Mouse (Mus musculus): ENCODE measurements around the gene Bex6. TPM values are rescaled to one million over a fixed set of nuclear protein-coding genes. Genes with fewer than 3 reads are reported as not detected.
"Not testable (repeated sequence)": the region's sequence is repeated elsewhere in the genome, so short reads cannot be mapped to it uniquely, and the experiment has no call there.

Gene Bex6
- total RNA-seq, 2 experiments from 2014 or later: not detected

- intact Hi-C loops (cut with DNase I): no loop called here
These were observed 8.4 kb upstream of the Bex6 start for GRCm38 (mm10) chr16:32171031-32171731.

GRCm38 (mm10) chr16:32173401-32173800 is 6.2 kb upstream of the Bex6 start:
- DNase-seq: no peak
- intact Hi-C loops (cut with DNase I): no loop called here

More at GRCm38 (mm10) chr16:32171031-32171731, 8.4 kb upstream of the Bex6 start:
- no peak for DNase-seq

- intact Hi-C loops (cut with DNase I): no loop called here
- DNase-seq: no peak
These were observed 5.2 kb upstream of the Bex6 start for GRCm38 (mm10) chr16:32174340-32175005.

GRCm38 (mm10) chr16:32175029-32175428 is 4.6 kb upstream of the Bex6 start:
- DNase-seq: no peak
- intact Hi-C loops (cut with DNase I): no loop called here

GRCm38 (mm10) chr16:32176896-32177686 is 2.5 kb upstream of the Bex6 start:
- intact Hi-C loops (cut with DNase I): no loop called here
- DNase-seq: peak; percentile 19 to 27

GRCm38 (mm10) chr16:32186056-32186455 is 6.4 kb downstream of the Bex6 start:
- intact Hi-C loops (cut with DNase I): no loop called here
- no peak for DNase-seq

- intact Hi-C loops (cut with DNase I): no loop called here
- peak; percentile 40 to 42 for DNase-seq
These were observed 9.5 kb downstream of the Bex6 start for GRCm38 (mm10) chr16:32189109-32189508.

GRCm38 (mm10) chr16:32190011-32190441 is 10.4 kb downstream of the Bex6 start:
- intact Hi-C loops (cut with DNase I): no loop called here

GRCm38 (mm10) chr16:32200256-32201003 is 20.8 kb downstream of the Bex6 start:
- DNase-seq: peak; percentile 32 to 33
- intact Hi-C loops (cut with DNase I): loop anchor here (5.0 kb wide), 3 partner anchors 38 to 83 kb away; partner anchors contain the start of genes Fbxo45 and Wdr53

More at GRCm38 (mm10) chr16:32190011-32190441, 10.4 kb downstream of the Bex6 start:
- DNase-seq: peak; percentile 19 to 21

GRCm38 (mm10) chr16:32201004-32201325 is 21.3 kb downstream of the Bex6 start:
- DNase-seq: no peak
- intact Hi-C loops (cut with DNase I): loop anchor here (5.0 kb wide), 3 partner anchors 39 to 84 kb away; partner anchors contain the start of genes Fbxo45 and Wdr53

- peak; percentile 74 to 79 for DNase-seq
- intact Hi-C loops (cut with DNase I): loop anchor here (5.0 kb wide), 3 partner anchors 40 to 85 kb away; partner anchors contain the start of genes Fbxo45 and Wdr53
These were observed 23.1 kb downstream of the Bex6 start for GRCm38 (mm10) chr16:32202681-32203080.

GRCm38 (mm10) chr16:32204902-32205301 is 25.3 kb downstream of the Bex6 start:
- intact Hi-C loops (cut with DNase I): loop anchor here (5.0 kb wide), 3 partner anchors 42 to 88 kb away; partner anchors contain the start of genes Fbxo45 and Wdr53
- peak in 1 of 2 experiments; percentile 54 for DNase-seq

- DNase-seq: no peak
- intact Hi-C loops (cut with DNase I): no loop called here
These were observed 34.5 kb downstream of the Bex6 start for GRCm38 (mm10) chr16:32214156-32214555.

GRCm38 (mm10) chr16:32214804-32215576 is 35.4 kb downstream of the Bex6 start:
- intact Hi-C loops (cut with DNase I): no loop called here
- peak in 1 of 2 experiments; percentile 13 for DNase-seq

- intact Hi-C loops (cut with DNase I): no loop called here
- no peak for DNase-seq
These were observed 42.2 kb downstream of the Bex6 start for GRCm38 (mm10) chr16:32221803-32222202.

- DNase-seq: no peak
- intact Hi-C loops (cut with DNase I): no loop called here
These were observed 42.8 kb downstream of the Bex6 start for GRCm38 (mm10) chr16:32222399-32222798.

GRCm38 (mm10) chr16:32232050-32232449 is 52.4 kb downstream of the Bex6 start:
- DNase-seq: peak in 1 of 2 experiments; percentile 21
- intact Hi-C loops (cut with DNase I): not testable (repeated sequence)
